Mouse (Mus musculus) heart, postnatal 14 days (tissue): ENCODE results near the gene Pot1b. TPM values are rescaled to one million over a fixed set of nuclear protein-coding genes. Genes with fewer than 3 reads are reported as not detected.

Source experiments
- DNase-seq, 2 experiments: peaks; one replicate each; pipeline ENCODE4 v3.0.0; 2021 to 2022
- intact Hi-C: fragments of 180-260 bp; cut with DNase I; formaldehyde crosslinking; loops from one replicate; pipeline ENCODE4 v1.15.1; 2025
- long read RNA-seq, 2 experiments: library from polyadenylated mRNA; stranded (forward); transcript quantifications; one replicate each; pipeline ENCODE4 v2.0.0; 2021
- total RNA-seq, 2 experiments: library from RNA; stranded (reverse); gene quantifications; 2 replicates each; pipeline ENCODE4 v1.2.3; 2021

The Pot1b gene
- 1 to 10 TPM; 3.3 to 3.8 TPM for total RNA-seq
- long read RNA-seq, experiment 1 = 0 reads
- long read RNA-seq, experiment 2 = 0 reads

DNA sequence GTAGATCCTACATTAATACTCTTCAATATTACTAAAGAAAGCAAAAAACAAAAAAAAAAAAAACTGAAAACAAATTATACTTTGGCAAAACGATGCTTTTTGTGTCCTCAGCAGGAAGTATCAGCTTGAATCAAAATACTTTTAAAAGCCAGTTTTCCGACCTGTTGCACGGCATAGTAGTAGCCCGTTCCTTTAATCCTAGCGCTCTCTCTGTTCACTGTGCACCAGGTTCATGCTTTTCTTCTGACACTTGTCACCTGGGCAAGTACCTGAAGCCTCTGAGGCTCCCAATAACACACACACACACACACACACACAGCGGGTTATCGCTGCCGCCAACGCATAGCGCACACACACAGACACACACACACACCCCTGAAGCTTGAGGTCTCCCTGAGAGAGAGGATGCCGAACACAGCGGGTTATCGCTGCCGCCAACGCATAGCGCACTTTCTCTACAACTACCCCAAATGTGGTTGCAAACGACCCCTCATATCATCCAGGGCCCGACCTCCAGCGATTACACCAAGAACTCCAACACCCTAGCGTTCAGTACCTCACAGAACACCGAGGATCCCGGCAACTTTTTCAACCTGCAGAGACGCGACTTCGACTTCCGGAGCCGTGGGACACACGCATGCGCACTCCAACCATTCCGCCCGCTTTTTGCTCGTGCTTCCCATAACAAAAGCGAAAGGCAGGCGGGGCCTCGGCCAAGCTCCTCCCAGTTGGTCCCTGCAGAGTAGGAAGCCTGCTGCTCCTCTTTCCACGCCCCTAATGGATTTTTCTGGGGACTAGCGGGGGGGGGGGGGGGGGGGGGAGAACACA is at the start of gene Pot1b:
Pot1b (minus strand) TSS at position 645 of the 828 bp plus-strand sequence.
- intact Hi-C loops = loop anchor here (2.0 kb wide), 1 partner anchor 177 kb away; no protein-coding TSS in a partner anchor
- peak; percentile 97 to 98 for DNase-seq

DNA sequence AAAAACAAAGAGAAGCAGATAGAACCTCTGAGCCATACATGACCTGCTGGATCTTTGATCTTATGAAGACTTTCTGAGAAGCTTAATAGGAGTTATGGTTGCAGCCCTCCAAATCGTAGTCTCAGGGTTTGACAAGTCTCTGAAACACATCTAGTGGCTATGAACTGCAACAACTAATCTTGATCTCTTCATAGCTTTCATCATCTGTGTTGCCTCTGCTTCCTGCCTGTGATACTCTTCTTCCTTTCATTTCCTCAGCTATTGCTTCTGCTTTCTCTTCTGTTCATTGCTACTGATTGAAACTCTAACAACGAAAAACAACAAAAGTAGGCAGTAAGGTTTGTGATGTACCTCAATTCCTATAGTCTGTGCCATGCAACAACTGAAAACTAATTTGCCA is 38.7 kb upstream of the Pot1b start:
- no peak for DNase-seq
- intact Hi-C loops = no loop called here

DNA sequence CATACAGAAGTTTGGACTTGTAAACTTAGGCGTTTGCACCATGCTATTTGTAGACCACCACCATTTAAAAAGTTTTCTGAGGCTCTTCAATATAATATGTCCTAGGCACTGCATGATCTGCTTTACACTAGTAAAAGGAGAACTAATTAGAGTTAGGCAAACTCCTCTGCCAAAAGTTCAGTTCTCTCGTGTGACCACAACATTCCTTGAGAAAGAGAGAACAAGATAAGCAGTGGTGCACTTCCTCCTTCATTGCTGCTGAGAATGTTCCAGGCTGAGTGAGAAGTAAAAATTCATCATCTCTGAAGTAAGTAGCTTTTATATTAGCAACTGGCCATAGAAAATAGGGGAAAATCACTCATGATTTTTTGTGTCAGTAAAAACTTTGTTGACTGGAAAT is 37.4 kb upstream of the Pot1b start, which contains the start of gene Adgre4:
Adgre4 (plus strand) TSS at position 199 of the 400 bp plus-strand sequence.
- intact Hi-C loops = no loop called here
- no peak for DNase-seq

DNA sequence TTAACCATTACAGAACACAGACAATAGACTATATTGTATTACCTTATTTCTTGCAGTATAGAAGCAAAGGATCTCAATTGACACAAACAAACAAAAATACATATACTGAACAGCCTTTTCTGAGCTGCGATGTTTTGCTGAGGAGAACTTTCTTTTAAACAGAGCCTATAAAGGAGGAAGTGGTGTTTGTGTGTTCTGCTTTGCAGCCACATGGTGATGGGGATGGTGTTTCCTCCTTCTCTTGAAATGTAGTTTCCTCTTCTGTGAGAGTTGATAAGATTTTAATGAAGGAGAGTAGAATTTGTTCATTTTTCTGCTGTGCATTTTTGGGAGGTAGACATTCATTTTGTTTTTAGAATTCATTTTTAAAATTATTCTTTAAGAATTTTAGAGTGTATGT is 24.2 kb upstream of the Pot1b start:
- DNase-seq = no peak
- intact Hi-C loops = no loop called here

DNA sequence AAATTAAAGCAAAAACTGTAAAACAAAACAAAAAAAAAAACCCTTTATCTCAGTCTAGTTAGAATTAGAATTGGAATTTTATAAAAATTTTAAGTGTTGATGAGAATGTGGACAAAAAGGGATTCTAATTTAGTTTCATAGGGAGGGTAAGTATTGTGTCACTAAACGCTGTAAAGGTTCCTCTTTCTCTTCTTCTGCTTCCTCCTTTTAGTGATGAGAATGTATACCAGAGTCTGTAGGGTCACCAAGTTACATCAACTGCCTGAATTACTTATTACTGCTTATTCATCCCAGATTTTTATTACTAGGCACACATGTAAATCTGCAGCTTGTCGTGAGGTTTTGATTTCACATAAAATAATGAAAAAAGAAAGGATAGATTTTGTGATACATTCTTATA is 13.8 kb upstream of the Pot1b start:
- intact Hi-C loops = no loop called here

DNA sequence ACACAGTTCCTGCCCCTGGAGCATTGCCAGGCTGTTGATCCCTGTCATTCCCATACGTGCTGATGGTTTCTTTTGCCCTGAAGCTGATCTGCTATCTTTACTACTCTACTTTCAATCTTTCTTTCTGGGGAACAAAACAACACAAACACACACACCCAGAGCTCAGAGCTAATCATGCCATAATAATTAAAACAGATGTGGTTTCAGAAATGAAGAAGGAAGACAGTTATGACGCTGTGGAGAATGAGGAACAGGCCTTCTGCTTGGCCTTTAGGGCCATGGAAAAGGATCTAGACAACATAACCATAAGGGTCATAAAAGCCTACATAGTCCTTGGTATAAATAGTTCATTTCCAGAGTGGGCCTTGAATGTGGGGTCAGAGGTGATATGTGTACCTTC is 9.8 kb upstream of the Pot1b start:
- no peak for DNase-seq
- intact Hi-C loops = no loop called here

More for the DNA sequence above, 13.8 kb upstream of the Pot1b start:
- DNase-seq = no peak

DNA sequence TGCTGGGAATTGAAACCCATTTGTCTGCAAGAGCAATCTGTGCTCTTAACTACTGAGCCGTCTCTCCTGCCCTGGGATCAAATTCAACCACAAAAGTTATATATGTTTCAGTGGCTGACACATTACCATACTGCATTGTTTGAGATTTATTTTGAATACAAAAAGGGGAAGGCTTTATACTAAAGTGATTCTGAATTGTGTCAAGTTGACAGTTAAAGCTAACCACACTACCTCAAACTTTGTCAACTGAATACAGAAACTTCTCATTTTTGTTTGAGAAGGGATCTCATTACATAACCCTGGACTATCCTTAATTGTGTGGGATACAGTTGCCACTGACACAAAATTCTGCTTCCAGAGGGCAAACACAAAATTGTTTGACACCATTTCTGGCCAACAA is 8.8 kb upstream of the Pot1b start:
- intact Hi-C loops = no loop called here

DNA sequence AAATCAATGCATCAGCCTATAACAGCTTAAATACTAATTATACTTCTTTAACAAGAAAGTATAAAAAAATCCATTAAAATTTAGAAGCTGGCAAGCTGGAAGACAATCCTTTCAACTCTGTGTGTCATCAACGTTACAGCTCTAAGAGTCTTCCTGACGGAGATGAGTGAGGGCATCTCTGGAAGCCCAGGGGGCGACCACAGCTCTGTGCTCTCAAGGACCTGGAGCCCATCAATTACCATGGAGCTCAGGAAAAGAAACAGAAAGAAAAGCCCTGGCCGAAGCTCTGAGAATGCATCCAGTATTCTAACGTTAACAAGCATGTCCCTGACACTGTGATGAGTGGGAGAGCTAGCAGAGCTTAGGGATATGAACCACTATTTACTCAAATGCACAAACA is 9.6 kb downstream of the Pot1b start:
- intact Hi-C loops = loop anchor here (10.0 kb wide), 2 partner anchors 252 to 312 kb away; partner anchors contain the start of genes Ebi3 and Yju2
- DNase-seq = no peak

More for the DNA sequence above, 8.8 kb upstream of the Pot1b start:
- DNase-seq = no peak

DNA sequence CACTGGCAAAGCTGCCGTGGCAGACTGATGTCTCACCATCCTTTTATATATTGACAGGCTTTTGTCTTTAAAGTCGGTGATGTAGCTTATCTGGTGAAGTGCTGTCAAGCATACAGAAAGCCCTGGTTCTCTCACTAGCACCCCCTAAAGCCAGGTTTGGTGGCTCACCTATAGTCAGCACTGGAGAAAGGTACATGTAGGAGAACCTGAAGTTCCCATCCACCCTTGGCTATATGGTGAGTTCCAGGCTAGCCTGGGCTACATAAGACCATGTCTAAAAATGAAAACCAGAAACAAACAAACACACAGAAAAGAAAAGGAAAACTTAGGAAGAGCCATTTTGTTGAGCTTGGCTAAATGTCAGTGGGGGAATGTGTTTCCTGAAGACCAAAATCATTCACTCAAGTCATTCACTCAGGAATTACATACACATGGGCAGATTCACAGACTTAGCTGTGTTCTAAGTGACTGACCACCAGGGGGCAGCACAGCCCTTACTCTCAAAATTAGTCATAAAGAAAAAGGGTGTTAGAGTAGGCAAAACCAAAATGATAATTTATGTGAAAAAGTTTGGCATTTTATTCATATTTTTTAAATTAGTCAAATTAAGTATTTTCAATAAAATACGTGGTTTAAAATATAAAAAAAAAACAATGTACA is 10.1 kb downstream of the Pot1b start:
- intact Hi-C loops = loop anchor here (10.0 kb wide), 2 partner anchors 253 to 313 kb away; partner anchors contain the start of genes Ebi3 and Yju2
- peak; percentile 68 to 82 for DNase-seq

DNA sequence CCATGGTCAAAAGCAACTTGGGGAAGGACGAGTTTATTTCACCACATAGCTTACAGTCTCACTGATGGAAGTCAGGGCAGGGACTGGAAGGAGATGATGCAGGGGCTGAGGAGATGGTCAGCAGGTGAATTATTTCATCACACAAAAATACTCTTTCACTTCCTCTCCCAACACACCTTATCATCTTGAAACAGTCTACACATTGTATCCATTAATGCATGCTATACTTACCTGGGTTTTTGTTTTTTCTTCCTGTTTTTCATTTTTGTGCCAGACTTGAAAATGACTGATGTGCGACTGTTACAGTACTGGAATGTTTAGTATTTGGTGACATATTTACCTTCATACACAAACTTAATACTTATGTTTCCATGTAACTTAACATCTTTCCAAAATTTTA is 13.0 kb downstream of the Pot1b start:
- DNase-seq = no peak
- intact Hi-C loops = no loop called here

DNA sequence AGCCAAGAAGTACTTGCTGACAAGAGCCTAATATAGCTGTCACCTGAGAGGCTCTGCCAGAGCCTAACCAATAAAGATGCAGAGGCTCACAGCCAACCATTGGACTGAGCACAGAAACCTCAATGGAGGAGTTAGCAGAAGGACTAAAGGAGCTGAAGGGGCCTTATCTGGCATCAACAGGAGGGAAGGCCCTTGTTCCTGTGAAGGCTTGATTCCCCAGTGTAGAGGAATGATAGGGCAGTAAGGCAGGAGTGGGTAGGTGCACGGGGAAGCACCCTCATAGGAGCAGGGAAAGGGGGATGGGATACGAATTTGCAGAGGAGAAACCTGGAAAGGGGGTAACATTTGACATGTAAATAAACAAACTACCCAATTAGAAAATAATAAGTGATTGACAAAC is 51.3 kb downstream of the Pot1b start:
- DNase-seq = no peak
- intact Hi-C loops = no loop called here

DNA sequence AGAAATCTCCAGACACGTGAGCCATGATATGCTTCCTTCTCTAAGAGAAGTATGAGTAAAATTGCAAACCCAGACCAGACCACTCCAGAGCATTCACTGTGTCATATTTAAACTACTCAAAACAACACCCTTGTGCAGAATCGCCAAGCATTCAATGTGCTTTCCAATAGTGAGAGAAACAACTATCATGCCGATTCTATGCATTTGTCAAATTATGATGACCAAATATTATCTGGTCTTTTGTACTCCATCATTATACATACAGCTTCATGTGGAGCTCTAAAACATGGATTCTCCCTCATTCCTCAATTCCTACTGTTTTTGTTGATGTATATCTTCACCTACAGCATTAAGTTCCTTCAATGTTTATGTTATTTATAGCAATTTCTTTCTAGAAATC is 87.3 kb downstream of the Pot1b start, which contains the start of gene Vmn2r118:
Vmn2r118 (minus strand) TSS at position 101 of the 400 bp plus-strand sequence.
- no peak for DNase-seq
- intact Hi-C loops = no loop called here

Other genes starting within 250 kb of the Pot1b start
- not detected for gene Vmn2r118, start 87.4 kb downstream of the Pot1b start, total RNA-seq
- gene Adgre4, start 37.4 kb upstream of the Pot1b start, total RNA-seq = under 1 TPM; 0.41 to 0.55 TPM
- gene Zfp119a, start 166.3 kb upstream of the Pot1b start, total RNA-seq = 1 to 10 TPM; 3.4 to 4.3 TPM
- gene Zfp959, start 179.5 kb upstream of the Pot1b start, total RNA-seq = 1 to 10 TPM; 4.6 to 5.3 TPM
- gene Zfp119b, start 236.9 kb upstream of the Pot1b start, total RNA-seq = 1 to 10 TPM; 3.3 to 4.1 TPM
- under 1 TPM; 0.63 to 0.81 TPM for gene Ebi3, start 240.0 kb upstream of the Pot1b start, total RNA-seq
- gene Yju2, start 246.5 kb upstream of the Pot1b start, total RNA-seq = 10 to 100 TPM; 10.8 to 12.6 TPM